Mouse (Mus musculus) limb, embryonic 12.5 days (tissue): Measurements from ENCODE around the gene Stxbp6. TPM values are rescaled to one million over a fixed set of nuclear protein-coding genes. Genes with fewer than 3 reads are reported as not detected.

Source experiments
- ATAC-seq: fragments of 200-750 bp; cut with Nextera tagmentation; 2 replicates; pipeline ENCODE4 v1.8.0; 2017; ENCODE audit warnings: low read depth, moderate TSS enrichment; ENCODE audit not compliant: insufficient number of reproducible peaks, insufficient read depth, low FRiP score, low TSS enrichment
- H3K27ac ChIP-seq: fragments of 300-500 bp; sonication (generic); 2 replicates; pipeline ENCODE4 v1.5.1; 2016; ENCODE audit warnings: mild to moderate bottlenecking, moderate library complexity
- H3K27me3 ChIP-seq: fragments of 300-500 bp; sonication (generic); 2 replicates; pipeline ENCODE4 v1.6.1; 2016; ENCODE audit warnings: mild to moderate bottlenecking, moderate library complexity
- H3K36me3 ChIP-seq: fragments of 300-500 bp; sonication (generic); 2 replicates; pipeline ENCODE4 v1.6.1; 2016; ENCODE audit warnings: mild to moderate bottlenecking, moderate library complexity
- H3K4me1 ChIP-seq: fragments of 300-500 bp; sonication (generic); replicated peaks from 2 replicates; pipeline ENCODE4 v1.6.1; 2016
- H3K4me2 ChIP-seq: fragments of 300-500 bp; sonication (generic); 2 replicates; pipeline ENCODE4 v1.6.1; 2016; ENCODE audit warnings: mild to moderate bottlenecking, moderate library complexity
- H3K4me3 ChIP-seq: fragments of 300-500 bp; sonication (generic); replicated peaks from 2 replicates; pipeline ENCODE4 v1.5.1; 2016; ENCODE audit warnings: mild to moderate bottlenecking
- H3K9ac ChIP-seq: fragments of 300-500 bp; sonication (generic); replicated peaks from 2 replicates; pipeline ENCODE4 v1.6.1; 2016; ENCODE audit warnings: mild to moderate bottlenecking, moderate library complexity
- H3K9me3 ChIP-seq: fragments of 300-500 bp; sonication (generic); 2 replicates; pipeline ENCODE4 v1.6.1; 2016; ENCODE audit warnings: mild to moderate bottlenecking, moderate library complexity
- WGBS: fragments of 180-500 bp; shearing (Covaris S2); methylation state at CpG from one replicate; pipeline ENCODE4 v1.1.7; 2016; 5-methylcytosine and 5-hydroxymethylcytosine counted together
- polyA plus RNA-seq: library from polyadenylated mRNA; unstranded; fragments of >200 nt; fragmentation: Nextera tagmentation; extraction: Ambion mirVana; gene quantifications from 2 replicates; pipeline ENCODE4 v1.2.1, GENCODE M21; 2016

Gene Stxbp6
- polyA plus RNA-seq, 1 experiment from 2014 or later, result 24.6 TPM

DNA sequence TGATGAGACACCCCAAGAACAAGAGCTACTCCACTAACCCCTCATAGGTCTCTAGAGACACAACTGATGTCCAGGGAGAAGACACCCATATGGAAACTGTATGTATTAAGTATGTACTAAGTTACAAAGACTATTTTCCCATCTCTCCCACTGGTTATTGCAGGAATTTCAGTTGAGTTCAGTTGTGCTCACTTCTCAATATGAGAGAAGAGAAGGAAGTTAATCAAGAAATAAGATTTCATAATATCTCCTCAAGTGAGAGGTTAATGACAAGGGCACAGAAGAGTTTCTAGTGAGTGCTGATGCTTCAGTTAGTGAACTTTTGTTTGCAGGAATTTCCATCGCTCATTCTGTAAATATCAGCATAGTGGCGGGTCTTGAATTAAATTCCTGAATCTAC lies 124.0 kb downstream of the Stxbp6 start:
- no peak overlapping the region for H3K4me2 ChIP-seq
- no peaks in the 10 kb centered on the region for H3K27me3 ChIP-seq
- H3K4me3 ChIP-seq, result no peak overlapping the region
- H3K36me3 ChIP-seq, result no peaks in the 10 kb centered on the region
- 92% methylated on average over 2 of the region's 2 CpGs for WGBS
- no peak overlapping the region for H3K27ac ChIP-seq
- no peak overlapping the region for H3K9ac ChIP-seq
- H3K9me3 ChIP-seq, result no peaks in the 10 kb centered on the region
- no peaks in the 10 kb centered on the region for H3K4me1 ChIP-seq
- no peak for ATAC-seq

DNA sequence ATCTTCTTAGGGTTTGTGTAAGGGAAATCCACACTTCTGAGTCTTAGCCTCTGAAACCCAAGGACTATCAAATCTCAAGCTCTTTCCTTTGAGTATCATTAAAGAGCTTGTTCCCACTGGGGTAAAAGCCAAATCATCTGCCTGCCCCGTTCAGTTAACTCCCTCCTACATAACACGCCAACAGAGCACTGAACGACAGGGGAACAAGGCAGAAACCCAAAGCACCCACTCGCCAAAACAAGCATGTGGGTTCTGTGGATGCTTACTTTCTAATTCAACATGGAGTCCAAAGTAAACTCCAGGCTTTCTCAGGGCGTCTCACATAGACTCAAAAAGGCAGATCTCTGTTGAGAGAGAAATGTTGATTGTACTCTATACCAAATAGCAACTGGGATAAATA lies 126.7 kb downstream of the Stxbp6 start:
- Histone ChIP-seq H3K36me3 (no peaks in the 10 kb centered on the region), H3K4me2 (no peak overlapping the region), H3K27ac (no peak overlapping the region), H3K27me3 (no peaks in the 10 kb centered on the region), H3K9me3 (no peaks in the 10 kb centered on the region), H3K4me1 (peaks cover 5% of the 10 kb centered on the region; the same call in 1 of the 2 replicates), H3K4me3 (no peak overlapping the region), H3K9ac (no peak overlapping the region)
- 85% methylated on average over 5 of the region's 5 CpGs for WGBS
- no peak for ATAC-seq

DNA sequence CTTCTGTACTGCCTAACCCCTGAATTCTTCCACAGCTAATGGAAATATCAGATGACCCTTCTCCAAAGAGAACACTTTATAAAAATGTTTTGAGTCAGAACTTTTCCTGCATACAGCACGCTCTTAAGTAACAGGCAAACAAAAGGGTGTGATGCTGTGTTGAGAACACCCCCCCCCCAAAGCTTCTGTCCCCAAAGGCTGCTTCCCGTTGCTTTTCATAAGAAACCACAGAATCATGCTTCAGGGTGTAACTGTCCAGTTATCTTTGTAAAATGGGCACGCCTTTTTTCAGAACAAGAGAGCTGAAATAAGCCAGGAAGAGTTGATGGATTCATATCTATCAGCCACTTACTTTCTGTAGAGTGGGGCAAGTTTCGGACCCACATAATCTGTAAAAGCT lies 134.2 kb downstream of the Stxbp6 start:
- no peak for ATAC-seq
- Histone ChIP-seq H3K4me3 (no peak overlapping the region), H3K27me3 (no peaks in the 10 kb centered on the region), H3K4me1 (peaks cover 5% of the 10 kb centered on the region), H3K9ac (no peak overlapping the region), H3K4me2 (no peak overlapping the region), H3K36me3 (no peaks in the 10 kb centered on the region), H3K9me3 (no peaks in the 10 kb centered on the region), H3K27ac (no peak overlapping the region)
- WGBS, result 81% methylated on average over 4 of the region's 4 CpGs

DNA sequence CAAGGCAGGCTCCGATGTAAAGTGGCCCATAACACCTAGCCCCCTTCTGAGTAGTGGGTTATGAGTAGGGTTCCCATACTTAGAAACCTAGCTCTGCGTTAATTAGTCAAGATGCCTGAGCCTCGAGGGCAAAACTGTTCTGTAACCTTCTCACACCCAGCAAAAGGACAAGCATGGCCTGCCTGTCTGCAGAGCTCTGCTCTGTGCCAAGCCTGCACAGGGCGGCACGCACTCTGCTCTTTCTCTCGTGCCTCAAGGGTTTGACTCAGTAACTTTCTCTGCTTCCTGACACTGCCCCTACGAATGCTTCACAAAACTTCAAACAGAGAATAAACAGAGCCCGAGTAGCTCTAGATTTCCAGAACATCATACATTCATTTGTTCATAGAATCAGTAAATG lies 135.4 kb downstream of the Stxbp6 start:
- Histone ChIP-seq H3K9ac (no peak overlapping the region), H3K4me3 (no peak overlapping the region), H3K4me1 (peaks cover 5% of the 10 kb centered on the region), H3K9me3 (no peaks in the 10 kb centered on the region), H3K27ac (no peak overlapping the region), H3K4me2 (no peak overlapping the region), H3K36me3 (no peaks in the 10 kb centered on the region), H3K27me3 (no peaks in the 10 kb centered on the region)
- no peak for ATAC-seq
- WGBS, result 60% methylated on average over 8 of the region's 8 CpGs

DNA sequence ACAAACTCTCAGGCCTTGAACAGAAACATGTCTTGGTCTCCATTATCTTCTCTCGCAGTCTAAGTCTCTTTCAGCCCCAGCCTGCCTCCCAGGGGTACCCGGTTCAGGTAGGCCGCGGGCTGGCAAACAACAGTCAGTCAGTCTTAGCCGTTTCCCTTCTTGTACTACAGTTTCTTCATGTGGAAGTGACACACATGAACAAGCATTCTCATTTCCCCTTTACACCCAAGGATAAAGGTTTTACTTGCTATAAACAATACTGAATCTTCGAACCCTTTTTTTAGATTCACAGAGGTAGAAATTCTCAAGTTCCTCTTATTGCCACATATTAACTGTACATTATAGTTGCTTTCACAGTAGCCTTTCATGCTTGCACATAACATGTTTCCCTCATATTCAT lies 141.6 kb downstream of the Stxbp6 start:
- no peaks in the 10 kb centered on the region for H3K9me3 ChIP-seq
- no peak for ATAC-seq
- no peak overlapping the region for H3K9ac ChIP-seq
- H3K4me3 ChIP-seq, result no peak overlapping the region
- no peaks in the 10 kb centered on the region for H3K27me3 ChIP-seq
- no peak overlapping the region for H3K4me2 ChIP-seq
- no peak overlapping the region for H3K27ac ChIP-seq
- 78% methylated on average over 6 of the region's 6 CpGs for WGBS
- no peaks in the 10 kb centered on the region for H3K36me3 ChIP-seq
- H3K4me1 ChIP-seq, result peaks cover 6% of the 10 kb centered on the region

DNA sequence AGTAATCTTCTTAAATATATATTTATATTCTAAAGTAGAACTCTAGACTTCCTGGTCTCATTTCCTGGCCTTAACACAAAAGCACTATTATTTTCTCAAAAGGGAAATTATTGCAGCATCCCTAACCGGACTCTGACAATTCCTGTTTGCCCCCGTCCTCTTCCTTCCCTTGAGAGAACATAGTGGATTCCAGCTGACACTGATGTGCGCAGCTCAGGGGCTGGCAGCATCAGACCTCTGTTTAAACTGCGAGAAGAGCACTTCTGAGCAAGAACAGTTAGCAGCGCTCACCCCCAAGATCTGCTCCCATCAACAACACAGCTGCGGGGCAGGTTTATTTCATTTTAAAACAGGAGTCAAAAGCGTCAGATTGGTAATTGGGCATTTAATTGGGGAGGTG lies 142.8 kb downstream of the Stxbp6 start:
- no peak overlapping the region for H3K4me2 ChIP-seq
- ATAC-seq, result no peak
- H3K4me1 ChIP-seq, result peaks cover 6% of the 10 kb centered on the region
- no peaks in the 10 kb centered on the region for H3K27me3 ChIP-seq
- 52% methylated on average over 7 of the region's 7 CpGs for WGBS
- H3K9ac ChIP-seq, result no peak overlapping the region
- H3K27ac ChIP-seq, result no peak overlapping the region
- H3K4me3 ChIP-seq, result no peak overlapping the region
- H3K36me3 ChIP-seq, result no peaks in the 10 kb centered on the region
- no peaks in the 10 kb centered on the region for H3K9me3 ChIP-seq

DNA sequence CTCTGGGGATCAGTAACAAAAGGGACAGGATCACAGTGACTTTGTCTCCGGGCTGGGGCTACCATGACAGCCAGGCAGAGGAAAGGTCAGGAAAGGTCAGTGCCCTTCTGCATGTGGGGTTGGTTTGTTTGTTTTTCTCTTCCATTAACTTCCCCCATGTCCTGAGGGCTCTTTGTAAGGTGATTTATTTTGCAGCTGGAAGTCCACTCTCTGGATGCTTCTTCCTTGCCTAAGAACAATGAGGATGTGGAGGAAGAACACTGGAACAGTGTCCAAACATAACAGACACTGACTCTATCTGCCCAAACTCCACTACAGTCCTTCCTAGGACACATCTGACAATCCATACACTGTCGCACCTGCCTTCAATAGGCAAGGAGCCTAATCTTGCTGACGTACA lies 146.1 kb downstream of the Stxbp6 start:
- ATAC-seq, result no peak
- Histone ChIP-seq H3K4me1 (peaks cover 13% of the 10 kb centered on the region), H3K4me3 (no peak overlapping the region), H3K36me3 (no peaks in the 10 kb centered on the region), H3K27me3 (no peaks in the 10 kb centered on the region), H3K27ac (no peak overlapping the region), H3K9me3 (no peaks in the 10 kb centered on the region), H3K9ac (no peak overlapping the region), H3K4me2 (no peak overlapping the region)
- 51% methylated on average over 3 of the region's 3 CpGs for WGBS

DNA sequence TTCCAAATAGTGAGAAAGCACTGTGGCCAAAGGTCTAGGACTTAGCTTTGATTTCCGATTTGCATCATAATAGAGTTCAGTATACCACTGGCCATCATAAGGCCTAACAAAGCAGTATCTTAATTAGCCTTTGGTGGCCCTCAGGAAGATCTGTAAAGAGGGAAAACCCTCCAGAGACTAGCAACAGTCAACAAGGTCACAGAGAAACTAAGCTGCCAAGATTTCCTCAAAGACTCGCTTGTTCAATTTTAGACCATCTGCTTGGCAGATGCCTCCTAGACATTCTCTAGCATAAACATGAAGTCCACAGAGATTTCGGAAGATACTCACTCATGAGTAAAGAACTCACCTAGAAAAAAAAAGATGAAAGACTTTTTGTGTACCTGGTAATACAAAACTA lies 148.6 kb downstream of the Stxbp6 start:
- Histone ChIP-seq H3K4me3 (no peak overlapping the region), H3K27me3 (no peaks in the 10 kb centered on the region), H3K27ac (no peak overlapping the region), H3K4me2 (no peak overlapping the region), H3K36me3 (no peaks in the 10 kb centered on the region), H3K9ac (no peak overlapping the region), H3K4me1 (peaks cover 6% of the 10 kb centered on the region; the same call in 1 of the 2 replicates), H3K9me3 (no peaks in the 10 kb centered on the region)
- no peak for ATAC-seq
- WGBS, result 83% methylated on average over 3 of the region's 3 CpGs

DNA sequence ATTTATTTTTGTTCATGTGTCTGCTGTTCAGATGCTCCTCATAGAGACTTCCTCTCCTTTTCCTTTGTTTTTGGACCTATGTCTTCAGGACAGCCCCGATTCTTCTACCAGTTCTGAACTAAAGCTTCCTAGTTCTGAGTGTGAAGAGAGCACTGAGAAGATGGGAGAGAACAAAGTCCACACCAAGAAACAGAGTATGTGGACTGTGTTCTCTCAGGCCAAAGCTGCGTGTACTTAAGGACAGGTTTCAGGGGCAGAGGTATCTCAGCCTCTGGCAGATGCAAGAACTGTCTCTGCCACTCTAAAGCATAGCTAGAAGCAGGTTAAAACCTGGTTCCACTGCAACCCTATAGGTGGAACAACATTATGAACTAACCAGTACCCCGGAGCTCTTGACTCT lies 151.2 kb downstream of the Stxbp6 start:
- ATAC-seq, result no peak
- Histone ChIP-seq H3K9me3 (no peaks in the 10 kb centered on the region), H3K9ac (no peak overlapping the region), H3K4me2 (no peak overlapping the region), H3K27me3 (no peaks in the 10 kb centered on the region), H3K27ac (no peak overlapping the region), H3K4me3 (no peak overlapping the region), H3K4me1 (peaks cover 6% of the 10 kb centered on the region; the same call in 1 of the 2 replicates), H3K36me3 (no peaks in the 10 kb centered on the region)
- WGBS, result 89% methylated on average over 3 of the region's 3 CpGs

DNA sequence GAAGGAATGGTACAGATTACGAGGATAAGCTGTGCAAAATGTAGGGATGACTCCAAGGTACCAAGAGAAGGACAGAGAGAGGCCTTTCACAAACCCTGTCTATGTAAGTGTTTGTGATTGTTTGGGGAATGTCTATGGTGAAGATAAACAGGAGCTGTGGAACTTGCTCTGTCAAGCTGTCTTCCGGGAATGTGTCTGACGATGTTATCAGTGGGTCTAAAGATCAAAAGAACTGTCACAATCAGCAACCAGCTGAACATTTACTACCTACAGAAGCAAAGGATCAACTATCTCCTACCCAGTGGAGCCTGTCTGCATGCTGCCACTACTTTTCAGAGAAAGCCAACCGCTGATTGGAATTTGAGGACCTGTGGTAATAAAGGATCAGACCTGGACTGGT lies 152.3 kb downstream of the Stxbp6 start:
- no peak overlapping the region for H3K9ac ChIP-seq
- H3K27ac ChIP-seq, result no peak overlapping the region
- no peaks in the 10 kb centered on the region for H3K9me3 ChIP-seq
- no peaks in the 10 kb centered on the region for H3K27me3 ChIP-seq
- H3K4me2 ChIP-seq, result no peak overlapping the region
- no peak overlapping the region for H3K4me3 ChIP-seq
- ATAC-seq, result no peak
- 34% methylated on average over 4 of the region's 4 CpGs for WGBS
- peaks cover 6% of the 10 kb centered on the region; the same call in 1 of the 2 replicates for H3K4me1 ChIP-seq
- H3K36me3 ChIP-seq, result no peaks in the 10 kb centered on the region

DNA sequence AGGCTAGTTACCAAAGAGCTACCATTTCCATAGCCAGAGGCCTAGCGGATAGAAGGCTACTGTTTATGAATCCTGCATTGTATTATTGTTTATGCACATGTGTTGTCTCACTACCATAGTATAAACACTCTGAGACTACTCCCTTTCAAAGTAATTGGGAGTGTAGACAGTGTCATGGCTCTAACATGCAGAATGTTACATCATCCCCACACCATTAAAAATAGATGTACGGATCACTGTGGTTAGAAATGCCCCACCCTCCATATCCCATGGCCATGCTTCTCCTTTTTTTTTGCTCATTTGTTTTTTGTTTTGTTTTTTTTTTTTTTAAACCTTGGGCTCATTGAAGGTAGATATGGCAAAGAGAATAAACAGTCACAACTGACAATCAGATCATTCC lies 154.9 kb downstream of the Stxbp6 start:
- Histone ChIP-seq H3K27me3 (no peaks in the 10 kb centered on the region), H3K36me3 (no peaks in the 10 kb centered on the region), H3K9me3 (no peaks in the 10 kb centered on the region), H3K4me1 (peaks cover 6% of the 10 kb centered on the region; the same call in 1 of the 2 replicates), H3K4me2 (no peak overlapping the region), H3K9ac (no peak overlapping the region), H3K4me3 (no peak overlapping the region), H3K27ac (no peak overlapping the region)
- 89% methylated on average over 2 of the region's 2 CpGs for WGBS
- ATAC-seq, result no peak

DNA sequence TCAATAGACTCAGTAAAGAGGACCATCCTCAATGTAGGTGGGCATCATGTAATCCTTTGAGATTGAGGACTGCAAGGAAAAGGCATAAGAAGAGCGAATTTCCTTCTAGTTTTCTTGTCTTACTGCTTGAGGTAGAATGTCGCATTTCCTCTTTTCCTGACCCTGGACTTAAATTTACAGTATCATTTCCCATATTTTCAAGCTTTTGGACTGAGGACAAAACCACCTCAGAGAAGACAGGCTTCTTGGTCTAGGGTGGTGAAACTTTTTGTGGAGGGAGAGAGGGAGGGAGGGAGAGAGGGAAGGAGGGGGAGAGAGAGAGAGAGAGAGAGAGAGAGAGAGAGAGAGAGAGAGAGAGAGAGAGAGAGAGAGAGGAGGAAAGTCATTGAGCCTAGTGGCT lies 155.6 kb downstream of the Stxbp6 start:
- no peaks in the 10 kb centered on the region for H3K36me3 ChIP-seq
- H3K4me2 ChIP-seq, result no peak overlapping the region
- H3K4me3 ChIP-seq, result no peak overlapping the region
- no peak overlapping the region for H3K27ac ChIP-seq
- no peak for ATAC-seq
- peaks cover 2% of the 10 kb centered on the region; the same call in 1 of the 2 replicates for H3K4me1 ChIP-seq
- WGBS, result 90% methylated on average over 2 of the region's 2 CpGs
- no peaks in the 10 kb centered on the region for H3K9me3 ChIP-seq
- H3K9ac ChIP-seq, result no peak overlapping the region
- H3K27me3 ChIP-seq, result no peaks in the 10 kb centered on the region
